Mouse (Mus musculus) liver, postnatal 0 days (tissue): ENCODE results near the gene Spred2. TPM values are rescaled to one million over a fixed set of nuclear protein-coding genes. Genes with fewer than 3 reads are reported as not detected.
A peak's percentile ranks its signal among the peaks of the same experiment; 100 is the strongest.

ENCODE experiments used
- ATAC-seq: fragments of 200-750 bp; cut with Nextera tagmentation; 2 replicates; pipeline ENCODE4 v1.8.0; 2017; ENCODE audit warnings: mild to moderate bottlenecking, moderate library complexity
- DNase-seq: peaks from one replicate; pipeline ENCODE4 v3.0.0-alpha.2; 2016
- H3K27ac ChIP-seq: fragments of 300-500 bp; sonication (generic); 2 replicates; pipeline ENCODE4 v1.5.1; 2014; ENCODE audit warnings: antibody characterized with exemption, moderate library complexity, mild to moderate bottlenecking, low read depth
- H3K27me3 ChIP-seq: fragments of 300-500 bp; sonication (generic); 2 replicates; pipeline ENCODE4 v1.6.1; 2014; ENCODE audit warnings: low read length, control low read depth, mixed read lengths; ENCODE audit not compliant: insufficient read depth
- H3K36me3 ChIP-seq: fragments of 300-500 bp; sonication (generic); replicated peaks from 2 replicates; pipeline ENCODE4 v1.6.1; 2014; ENCODE audit warnings: mild to moderate bottlenecking, control low read depth, low read length, moderate library complexity, mixed read lengths; ENCODE audit not compliant: insufficient read depth
- H3K4me1 ChIP-seq: fragments of 300-500 bp; sonication (generic); 2 replicates; pipeline ENCODE4 v1.6.1; 2014; ENCODE audit warnings: antibody characterized with exemption, mild to moderate bottlenecking, control low read depth; ENCODE audit not compliant: insufficient read depth
- H3K4me2 ChIP-seq: fragments of 300-500 bp; sonication (generic); 2 replicates; pipeline ENCODE4 v1.6.1; 2014; ENCODE audit warnings: low read depth, mild to moderate bottlenecking, low read length, moderate library complexity, mixed read lengths
- H3K4me3 ChIP-seq: fragments of 300-500 bp; sonication (generic); 2 replicates; pipeline ENCODE4 v1.5.1; 2014; ENCODE audit warnings: low read depth, low read length
- H3K9ac ChIP-seq: fragments of 300-500 bp; sonication (generic); replicated peaks from 2 replicates; pipeline ENCODE4 v1.6.1; 2014; ENCODE audit warnings: mild to moderate bottlenecking, moderate library complexity
- H3K9me3 ChIP-seq: fragments of 300-500 bp; sonication (generic); 2 replicates; pipeline ENCODE4 v1.6.1; 2016; ENCODE audit warnings: mild to moderate bottlenecking, control low read depth, low read length, mixed read lengths
- CTCF ChIP-seq: sonication (generic); IDR thresholded peaks from 2 replicates; pipeline ENCODE4 v1.5.1; 2016; ENCODE audit warnings: antibody characterized with exemption, low read depth
- EP300 ChIP-seq: IDR thresholded peaks from 2 replicates; pipeline ENCODE4 v1.6.1; 2016; ENCODE audit warnings: antibody characterized with exemption, low read depth, mild to moderate bottlenecking
- WGBS: fragments of 180-500 bp; shearing (Covaris S2); extraction: QIAGEN DNeasy Blood & Tissue Kit; methylation state at CpG from one replicate; pipeline ENCODE4 v1.1.7; 2014; ENCODE audit not compliant: insufficient replicate concordance; 5-methylcytosine and 5-hydroxymethylcytosine counted together
- polyA plus RNA-seq: library from polyadenylated mRNA; unstranded; fragments of >200 nt; fragmentation: Nextera tagmentation; extraction: Ambion mirVana; gene quantifications from 2 replicates; pipeline ENCODE4 v1.2.1, GENCODE M21; 2015

The Spred2 gene
- polyA plus RNA-seq, 1 experiment from 2014 or later, result 1.3 TPM

DNA sequence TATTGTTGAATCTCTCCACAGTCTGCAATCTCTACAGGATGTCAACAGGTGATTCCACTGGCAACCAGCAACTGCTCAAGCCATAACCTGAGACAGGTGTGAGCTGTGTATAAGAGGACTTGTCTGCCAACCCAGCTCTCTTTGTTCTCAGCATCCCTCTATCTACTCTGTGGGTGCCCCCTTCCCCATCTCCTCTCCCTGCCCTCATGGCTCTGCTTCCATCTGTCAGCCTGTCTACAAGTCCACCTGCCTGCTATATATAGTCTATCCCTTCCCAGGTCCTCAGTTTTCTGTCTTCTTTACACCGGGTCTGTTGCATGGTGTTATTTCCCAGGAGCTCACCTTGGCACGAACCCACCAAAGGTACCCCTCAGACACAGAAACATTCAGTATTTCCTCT lies 140.8 kb downstream of the Spred2 start:
- 88% methylated on average over 2 of the region's 2 CpGs for WGBS
- no peak for ATAC-seq
- peaks cover 43% of the 10 kb centered on the region for H3K36me3 ChIP-seq

DNA sequence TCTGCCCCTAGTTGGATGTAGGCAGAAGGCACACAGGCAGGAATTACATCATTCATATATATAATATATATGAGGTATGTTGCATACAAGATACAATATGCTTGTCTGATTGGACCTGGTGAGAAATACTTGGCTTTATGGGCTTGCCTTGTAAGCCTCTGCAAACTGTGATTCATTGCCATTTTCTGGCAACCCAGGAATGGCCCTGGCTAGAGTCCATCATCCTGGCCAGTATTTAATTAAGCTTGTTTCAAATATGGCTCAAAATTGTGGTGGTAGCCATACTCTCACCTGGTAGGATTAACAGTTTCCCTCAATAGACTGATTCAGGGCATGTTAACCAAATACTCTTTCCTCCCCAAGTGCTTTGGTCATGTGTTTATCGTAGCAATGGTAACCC lies 141.9 kb downstream of the Spred2 start:
- no peak overlapping the region for H3K9ac ChIP-seq
- H3K27me3 ChIP-seq, result no peaks in the 10 kb centered on the region
- TF ChIP-seq CTCF (no peak), EP300 (no peak)
- WGBS, result 97% methylated on average over 1 of the region's 1 CpGs
- DNase-seq (no peak), ATAC-seq (no peak)
- no peak overlapping the region for H3K4me3 ChIP-seq
- H3K27ac ChIP-seq, result no peak overlapping the region
- no peaks in the 10 kb centered on the region for H3K4me1 ChIP-seq
- H3K4me2 ChIP-seq, result no peak overlapping the region
- no peaks in the 10 kb centered on the region for H3K9me3 ChIP-seq
- peaks cover 44% of the 10 kb centered on the region for H3K36me3 ChIP-seq

More for the DNA sequence above, 140.8 kb downstream of the Spred2 start:
- TF ChIP-seq CTCF (no peak), EP300 (no peak)
- H3K4me1 ChIP-seq, result no peaks in the 10 kb centered on the region
- H3K9ac ChIP-seq, result no peak overlapping the region
- DNase-seq, result no peak
- no peaks in the 10 kb centered on the region for H3K27me3 ChIP-seq
- H3K27ac ChIP-seq, result no peak overlapping the region
- no peak overlapping the region for H3K4me3 ChIP-seq
- H3K9me3 ChIP-seq, result no peaks in the 10 kb centered on the region
- no peak overlapping the region for H3K4me2 ChIP-seq

DNA sequence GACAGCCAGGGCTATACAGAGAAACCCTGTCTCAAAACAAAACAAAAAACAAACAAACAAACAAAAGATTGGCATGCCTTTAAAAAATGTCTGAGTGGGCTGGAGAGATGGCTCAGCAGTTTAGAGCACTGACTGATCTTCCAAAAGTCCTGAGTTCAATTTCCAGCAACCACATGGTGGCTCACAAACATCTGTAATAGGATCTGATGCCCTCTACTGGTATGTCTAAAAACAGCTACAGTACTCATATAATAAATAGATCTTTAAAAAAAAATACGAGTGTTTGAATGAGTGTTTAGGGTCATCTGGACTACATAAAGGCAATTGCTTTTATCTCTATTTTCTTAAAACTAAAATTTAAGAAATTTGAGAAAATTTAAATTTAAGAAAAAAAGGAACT lies 143.3 kb downstream of the Spred2 start:
- Histone ChIP-seq H3K27ac (no peak overlapping the region), H3K36me3 (peaks cover 55% of the 10 kb centered on the region), H3K4me1 (no peaks in the 10 kb centered on the region), H3K4me3 (no peak overlapping the region), H3K27me3 (no peaks in the 10 kb centered on the region), H3K9ac (no peak overlapping the region), H3K9me3 (no peaks in the 10 kb centered on the region), H3K4me2 (no peak overlapping the region)
- DNase-seq (no peak), ATAC-seq (no peak)
- WGBS, result 57% methylated on average over 1 of the region's 1 CpGs
- no peak for TF ChIP-seq EP300
- peak; percentile 47 for TF ChIP-seq CTCF

DNA sequence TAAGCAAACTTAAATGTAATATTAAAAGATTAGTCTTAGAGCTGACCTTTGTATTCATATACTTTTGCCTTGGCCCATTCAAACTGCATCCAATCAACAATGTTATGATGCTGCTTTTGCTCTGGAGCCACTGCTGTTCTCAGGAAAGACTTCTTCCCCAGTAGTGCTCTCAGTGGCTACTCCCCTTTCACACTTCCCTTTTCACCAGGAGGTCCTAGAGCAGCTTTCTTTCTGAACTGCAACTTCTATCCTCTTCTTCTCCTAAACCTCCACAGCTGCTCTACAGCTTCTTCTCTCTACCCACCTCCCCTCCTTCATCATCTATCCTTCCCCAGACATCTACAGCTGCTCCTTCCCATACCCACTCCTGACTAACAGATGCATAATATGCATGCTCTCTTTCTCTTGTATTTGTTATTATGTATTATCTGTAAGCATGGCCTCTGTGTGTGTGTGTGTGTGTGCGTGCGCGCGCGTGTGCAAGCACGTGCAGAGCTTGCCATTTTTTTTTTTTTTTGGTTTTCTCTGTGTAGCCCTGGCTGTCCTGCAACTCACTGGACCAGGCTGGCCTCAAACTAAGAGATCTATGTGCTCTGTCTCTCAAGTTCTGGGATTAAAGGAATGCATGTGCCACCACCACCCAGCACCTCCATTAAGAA lies 144.3 kb downstream of the Spred2 start:
- ATAC-seq, result no peak
- Histone ChIP-seq H3K27me3 (no peaks in the 10 kb centered on the region), H3K4me1 (no peaks in the 10 kb centered on the region), H3K27ac (no peak overlapping the region), H3K9me3 (no peaks in the 10 kb centered on the region), H3K4me3 (no peak overlapping the region), H3K4me2 (no peak overlapping the region), H3K9ac (no peak overlapping the region), H3K36me3 (peaks cover 62% of the 10 kb centered on the region)
- no peak for TF ChIP-seq EP300
- no peak for TF ChIP-seq CTCF
- WGBS, result 89% methylated on average over 6 of the region's 6 CpGs
- DNase-seq, result no peak

DNA sequence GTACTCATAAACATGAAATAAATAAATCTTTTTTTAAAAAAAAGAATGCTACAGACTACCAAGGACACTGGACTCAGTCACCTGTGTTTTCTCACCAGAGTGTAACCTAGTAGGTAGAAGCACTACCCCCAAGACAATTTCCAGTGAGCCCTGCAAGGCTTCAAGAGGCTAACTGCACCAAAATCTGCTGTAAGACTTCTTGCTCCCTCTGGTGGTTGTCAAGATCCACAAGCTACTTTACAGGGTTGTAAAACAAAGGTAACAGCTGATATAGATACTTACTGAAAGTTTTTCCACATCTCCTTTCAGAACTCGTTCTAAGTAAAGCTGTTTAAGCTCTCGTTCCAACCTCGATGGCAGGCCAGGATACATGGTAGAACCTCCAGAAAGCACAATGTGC lies 148.0 kb downstream of the Spred2 start:
- no peak for TF ChIP-seq EP300
- peak; percentile 66 for TF ChIP-seq CTCF
- ATAC-seq, result no peak
- H3K36me3 ChIP-seq, result peaks cover 68% of the 10 kb centered on the region

DNA sequence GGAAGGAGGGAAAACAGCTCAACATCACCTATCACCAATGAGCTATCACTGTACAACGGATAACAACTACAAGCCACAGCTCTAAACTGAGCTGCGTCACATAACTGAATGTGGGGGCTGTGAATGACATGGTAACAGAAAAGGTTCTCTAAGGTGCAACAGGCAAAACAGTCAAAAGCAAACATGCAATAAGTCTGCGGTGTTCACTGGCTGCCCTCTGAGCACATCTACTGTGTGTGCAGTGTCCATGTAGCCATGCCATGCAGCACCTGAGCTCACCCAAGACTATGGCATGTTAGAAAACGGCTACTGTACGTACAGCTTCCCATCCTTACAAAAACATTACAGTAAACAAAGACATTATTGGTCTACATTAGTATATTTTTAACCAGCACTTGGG lies 148.7 kb downstream of the Spred2 start:
- Histone ChIP-seq H3K4me1 (no peaks in the 10 kb centered on the region), H3K9me3 (no peaks in the 10 kb centered on the region), H3K27ac (no peak overlapping the region), H3K4me2 (no peak overlapping the region), H3K9ac (no peak overlapping the region), H3K36me3 (peaks cover 70% of the 10 kb centered on the region), H3K27me3 (no peaks in the 10 kb centered on the region), H3K4me3 (no peak overlapping the region)
- WGBS, result 88% methylated on average over 5 of the region's 5 CpGs
- ATAC-seq, result no peak
- no peak for DNase-seq
- TF ChIP-seq EP300 (no peak), CTCF (no peak)

More for the DNA sequence above, 148.0 kb downstream of the Spred2 start:
- Histone ChIP-seq H3K27me3 (no peaks in the 10 kb centered on the region), H3K27ac (no peak overlapping the region), H3K9me3 (no peaks in the 10 kb centered on the region), H3K9ac (no peak overlapping the region), H3K4me3 (no peak overlapping the region), H3K4me2 (no peak overlapping the region), H3K4me1 (no peaks in the 10 kb centered on the region)
- DNase-seq, result no peak
- 79% methylated on average over 3 of the region's 3 CpGs for WGBS

Other genes with a start within 250 kb of the Spred2 start
- gene Actr2, start 188.5 kb downstream of the Spred2 start, polyA plus RNA-seq, result 49.1 and 54.3 TPM in 2 replicates